Mouse (Mus musculus): ENCODE data around the gene Col6a4. TPM values are rescaled to one million over a fixed set of nuclear protein-coding genes. Genes with fewer than 3 reads are reported as not detected.

The Col6a4 gene
- polyA plus RNA-seq, 1 experiment: 0.01 TPM

- Histone ChIP-seq H3K79me2 (ENCODE audit: control insufficient read depth, insufficient read depth) (no peaks in the 10 kb centered on the region), H3K36me3 (ENCODE audit: control insufficient read depth, insufficient read depth) (no peaks in the 10 kb centered on the region), H3ac (ENCODE audit: control insufficient read depth, insufficient read length) (no peak overlapping the region), H3K4me3 (no peak overlapping the region), H3K4me2 (ENCODE audit: low read depth) (no peak overlapping the region), H3K27me3 (ENCODE audit: control insufficient read depth, insufficient read depth, insufficient read length) (no peaks in the 10 kb centered on the region)
- TF ChIP-seq MAX (IDR thresholded peaks at IDR 0.05; ENCODE audit: low read depth) (no peak), TCF3 (IDR thresholded peaks at IDR 0.05; ENCODE audit: insufficient read length, low read depth) (no peak)
Measured at GRCm38 (mm10) chr9:105973736-105974135, 122.8 kb downstream of the Col6a4 start.

- no peak overlapping the region for H3K4me3 ChIP-seq
Measured at GRCm38 (mm10) chr9:105972031-105972430, 124.6 kb downstream of the Col6a4 start.

GRCm38 (mm10) chr9:105971351-105971894, 125.2 kb downstream of the Col6a4 start:
- H3K79me2 ChIP-seq (ENCODE audit: control insufficient read depth, insufficient read depth): no peaks in the 10 kb centered on the region
- H3ac ChIP-seq (ENCODE audit: control insufficient read depth, insufficient read length): no peak overlapping the region
- no peak overlapping the region for H3K4me2 ChIP-seq (ENCODE audit: low read depth)
- H3K36me3 ChIP-seq (ENCODE audit: control insufficient read depth, insufficient read depth): no peaks in the 10 kb centered on the region
- no peak overlapping the region for H3K4me3 ChIP-seq
- no peaks in the 10 kb centered on the region for H3K27me3 ChIP-seq (ENCODE audit: control insufficient read depth, insufficient read depth, insufficient read length)
- TF ChIP-seq SRF (IDR thresholded peaks at IDR 0.05; ENCODE audit: control insufficient read depth, insufficient read length, low read depth): no peak
- no peak for TF ChIP-seq POLR2A (IDR thresholded peaks at IDR 0.05; ENCODE audit: insufficient read length, low read depth)
- no peak for TF ChIP-seq TCF12 (IDR thresholded peaks at IDR 0.05; ENCODE audit: insufficient read depth, poor library complexity, severe bottlenecking)
- TF ChIP-seq E2F4 (IDR thresholded peaks at IDR 0.05; ENCODE audit: insufficient read depth): no peak
- TF ChIP-seq USF1 (IDR thresholded peaks at IDR 0.05; ENCODE audit: low read depth): no peak
- TF ChIP-seq REST (IDR thresholded peaks at IDR 0.05; ENCODE audit: insufficient read depth, insufficient read length): no peak
- TF ChIP-seq CEBPB (IDR thresholded peaks at IDR 0.05; ENCODE audit: insufficient read depth, poor library complexity, severe bottlenecking): no peak
- no peak for TF ChIP-seq TCF3 (IDR thresholded peaks at IDR 0.05; ENCODE audit: insufficient read length, low read depth)
- no peak for TF ChIP-seq MYOG (IDR thresholded peaks at IDR 0.05; ENCODE audit: control insufficient read depth in 1 of 3, insufficient read depth in 1 of 3, insufficient read length in 2 of 3, low read depth in 2 of 3)
- no peak for TF ChIP-seq MYOD1 (IDR thresholded peaks at IDR 0.05; ENCODE audit: control insufficient read depth in 1 of 3, insufficient read length in 2 of 3, low read depth in 2 of 3)
- no peak for TF ChIP-seq MAX (IDR thresholded peaks at IDR 0.05; ENCODE audit: low read depth)
- TF ChIP-seq POLR2AphosphoS2 (IDR thresholded peaks at IDR 0.05; ENCODE audit: insufficient read length, low read depth): no peak

More at GRCm38 (mm10) chr9:105972031-105972430, 124.6 kb downstream of the Col6a4 start:
- no peak overlapping the region for H3ac ChIP-seq (ENCODE audit: control insufficient read depth, insufficient read length)
- no peaks in the 10 kb centered on the region for H3K79me2 ChIP-seq (ENCODE audit: control insufficient read depth, insufficient read depth)
- H3K36me3 ChIP-seq (ENCODE audit: control insufficient read depth, insufficient read depth): no peaks in the 10 kb centered on the region
- H3K4me2 ChIP-seq (ENCODE audit: low read depth): no peak overlapping the region
- no peak for TF ChIP-seq MYOG (IDR thresholded peaks at IDR 0.05; ENCODE audit: control insufficient read depth in 1 of 3, insufficient read depth in 1 of 3, insufficient read length in 2 of 3, low read depth in 2 of 3)
- TF ChIP-seq MYOD1 (IDR thresholded peaks at IDR 0.05; ENCODE audit: control insufficient read depth in 1 of 3, insufficient read length in 2 of 3, low read depth in 2 of 3): no peak
- TF ChIP-seq E2F4 (IDR thresholded peaks at IDR 0.05; ENCODE audit: insufficient read depth): no peak
- TF ChIP-seq USF1 (IDR thresholded peaks at IDR 0.05; ENCODE audit: low read depth): no peak
- TF ChIP-seq CEBPB (IDR thresholded peaks at IDR 0.05; ENCODE audit: insufficient read depth, poor library complexity, severe bottlenecking): no peak
- no peak for TF ChIP-seq TCF12 (IDR thresholded peaks at IDR 0.05; ENCODE audit: insufficient read depth, poor library complexity, severe bottlenecking)
- TF ChIP-seq MAX (IDR thresholded peaks at IDR 0.05; ENCODE audit: low read depth): no peak
- no peak for TF ChIP-seq REST (IDR thresholded peaks at IDR 0.05; ENCODE audit: insufficient read depth, insufficient read length)
- TF ChIP-seq POLR2A (IDR thresholded peaks at IDR 0.05; ENCODE audit: insufficient read length, low read depth): no peak
- TF ChIP-seq SRF (IDR thresholded peaks at IDR 0.05; ENCODE audit: control insufficient read depth, insufficient read length, low read depth): no peak
- no peak for TF ChIP-seq TCF3 (IDR thresholded peaks at IDR 0.05; ENCODE audit: insufficient read length, low read depth)
- TF ChIP-seq POLR2AphosphoS2 (IDR thresholded peaks at IDR 0.05; ENCODE audit: insufficient read length, low read depth): no peak
- H3K27me3 ChIP-seq (ENCODE audit: control insufficient read depth, insufficient read depth, insufficient read length): no peaks in the 10 kb centered on the region

- Histone ChIP-seq H3K36me3 (ENCODE audit: control insufficient read depth, insufficient read depth) (no peaks in the 10 kb centered on the region), H3ac (ENCODE audit: control insufficient read depth, insufficient read length) (no peak overlapping the region), H3K4me2 (ENCODE audit: low read depth) (no peak overlapping the region), H3K79me2 (ENCODE audit: control insufficient read depth, insufficient read depth) (no peaks in the 10 kb centered on the region), H3K4me3 (no peak overlapping the region), H3K27me3 (ENCODE audit: control insufficient read depth, insufficient read depth, insufficient read length) (no peaks in the 10 kb centered on the region)
- no peak for TF ChIP-seq POLR2AphosphoS2 (IDR thresholded peaks at IDR 0.05; ENCODE audit: insufficient read length, low read depth)
Measured at GRCm38 (mm10) chr9:105970901-105971300, 125.7 kb downstream of the Col6a4 start.

- no peaks in the 10 kb centered on the region for H3K36me3 ChIP-seq (ENCODE audit: control insufficient read depth, insufficient read depth)
- H3ac ChIP-seq (ENCODE audit: control insufficient read depth, insufficient read length): no peak overlapping the region
- no peak overlapping the region for H3K4me3 ChIP-seq
- TF ChIP-seq USF1 (IDR thresholded peaks at IDR 0.05; ENCODE audit: low read depth) (no peak), E2F4 (IDR thresholded peaks at IDR 0.05; ENCODE audit: insufficient read depth) (no peak), POLR2AphosphoS2 (IDR thresholded peaks at IDR 0.05; ENCODE audit: insufficient read length, low read depth) (no peak), MAX (IDR thresholded peaks at IDR 0.05; ENCODE audit: low read depth) (no peak), TCF3 (IDR thresholded peaks at IDR 0.05; ENCODE audit: insufficient read length, low read depth) (no peak), MYOG (IDR thresholded peaks at IDR 0.05; ENCODE audit: control insufficient read depth in 1 of 3, insufficient read depth in 1 of 3, insufficient read length in 2 of 3, low read depth in 2 of 3) (no peak), MYOD1 (IDR thresholded peaks at IDR 0.05; ENCODE audit: control insufficient read depth in 1 of 3, insufficient read length in 2 of 3, low read depth in 2 of 3) (no peak), TCF12 (IDR thresholded peaks at IDR 0.05; ENCODE audit: insufficient read depth, poor library complexity, severe bottlenecking) (no peak), SRF (IDR thresholded peaks at IDR 0.05; ENCODE audit: control insufficient read depth, insufficient read length, low read depth) (no peak), REST (IDR thresholded peaks at IDR 0.05; ENCODE audit: insufficient read depth, insufficient read length) (no peak), POLR2A (IDR thresholded peaks at IDR 0.05; ENCODE audit: insufficient read length, low read depth) (no peak), CEBPB (IDR thresholded peaks at IDR 0.05; ENCODE audit: insufficient read depth, poor library complexity, severe bottlenecking) (no peak)
- H3K27me3 ChIP-seq (ENCODE audit: control insufficient read depth, insufficient read depth, insufficient read length): no peaks in the 10 kb centered on the region
- H3K4me2 ChIP-seq (ENCODE audit: low read depth): no peak overlapping the region
- no peaks in the 10 kb centered on the region for H3K79me2 ChIP-seq (ENCODE audit: control insufficient read depth, insufficient read depth)
Measured at GRCm38 (mm10) chr9:105967976-105968375, 128.6 kb downstream of the Col6a4 start.
